In the genomic region with DNA sequence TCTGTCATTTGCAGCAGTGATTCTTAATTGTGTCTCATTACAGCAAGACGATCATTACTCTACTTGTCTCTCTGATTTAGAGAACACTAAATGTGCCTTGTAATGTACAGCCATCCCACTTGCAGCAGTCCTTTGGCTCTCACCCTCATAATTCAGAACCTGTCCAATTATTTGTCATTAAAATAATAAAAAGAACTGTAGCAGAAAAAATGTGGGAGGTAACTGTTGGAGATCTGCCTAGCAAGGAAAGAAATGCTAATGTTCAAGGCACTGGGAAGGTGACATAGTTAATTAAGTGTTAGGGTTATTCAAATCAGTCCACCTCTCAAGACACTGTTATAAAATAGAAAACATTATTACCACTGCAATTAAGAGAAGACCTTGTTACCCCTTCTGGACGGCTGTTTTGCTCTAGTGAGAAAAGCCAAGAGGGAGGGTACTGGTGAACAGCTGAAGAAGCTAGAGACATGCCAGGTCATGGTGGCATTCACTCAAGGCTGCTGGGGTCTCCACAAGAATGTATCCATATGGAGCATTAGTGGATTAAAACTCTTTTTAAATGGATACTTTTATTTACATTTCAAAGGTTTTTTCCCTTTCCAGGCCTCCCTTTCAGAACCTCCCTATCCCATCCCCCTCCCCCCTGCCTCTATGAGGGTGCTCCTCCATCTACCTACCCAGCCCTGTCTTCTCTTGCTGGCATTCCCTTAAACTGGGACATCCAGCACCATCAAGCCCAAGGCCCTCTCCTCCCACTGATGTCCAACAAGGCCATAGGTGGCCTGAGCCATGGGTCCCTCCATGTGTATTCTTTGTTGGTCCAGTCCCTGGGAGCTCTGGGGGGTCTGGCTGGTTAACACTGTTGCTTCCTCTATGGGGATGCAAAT, we compare ENCODE assay signal across 16 mouse cellular contexts.
DNase-seq lines count a peak whose midpoint lies in the region; ATAC-seq and TF ChIP-seq lines count a peak whose summit lies in the region.
"Had no signal": no experiment of that assay in that cellular context is flagged by ENCODE, and none has a peak within 500 bp of the region (broad histone marks: within the 10 kb centered on the region; RNA-seq: fewer than 3 reads in every experiment).

No protein-coding gene starts in this region.

- no peak overlapping the region for H3K27ac ChIP-seq in kidney, embryonic 16.5 days (ENCODE audit: low read length)
- no peak overlapping the region for H3K27ac ChIP-seq in forebrain, embryonic 16.5 days (ENCODE audit: low read length)
- no peak overlapping the region for H3K27ac ChIP-seq in neural tube, embryonic 14.5 days (ENCODE audit: low read depth, low read length)
- H3K27ac ChIP-seq: left cerebral cortex, adult 2 months; limb, embryonic 13.5 days; midbrain, embryonic 12.5 days had no signal

- no peaks in the 10 kb centered on the region for H3K4me1 ChIP-seq in kidney, embryonic 16.5 days (ENCODE audit: insufficient read depth, low read length)
- H3K4me1 ChIP-seq in forebrain, embryonic 16.5 days (replicated peaks; ENCODE audit: control insufficient read depth, insufficient read depth, low read length): no peaks in the 10 kb centered on the region
- no peaks in the 10 kb centered on the region for H3K4me1 ChIP-seq in neural tube, embryonic 14.5 days (ENCODE audit: control insufficient read depth, insufficient read depth, low read length)
- H3K4me1 ChIP-seq: limb, embryonic 13.5 days; midbrain, embryonic 12.5 days had no signal

- no peak overlapping the region for H3K4me3 ChIP-seq in kidney, embryonic 16.5 days (ENCODE audit: low read length)
- no peak overlapping the region for H3K4me3 ChIP-seq in forebrain, embryonic 16.5 days (replicated peaks; ENCODE audit: low read length)
- H3K4me3 ChIP-seq in neural tube, embryonic 14.5 days (ENCODE audit: low read depth, low read length): no peak overlapping the region
- H3K4me3 ChIP-seq: left cerebral cortex, adult 2 months; limb, embryonic 13.5 days; midbrain, embryonic 12.5 days had no signal

- no peak overlapping the region for H3K4me2 ChIP-seq in kidney, embryonic 16.5 days (replicated peaks; ENCODE audit: low read depth, low read length)
- no peak overlapping the region for H3K4me2 ChIP-seq in forebrain, embryonic 16.5 days (ENCODE audit: low read length)
- no peak overlapping the region for H3K4me2 ChIP-seq in neural tube, embryonic 14.5 days (ENCODE audit: low read depth, low read length)
- H3K4me2 ChIP-seq: heart, embryonic 11.5 days; limb, embryonic 13.5 days; midbrain, embryonic 12.5 days had no signal

- 20% methylated on average over 2 of the region's 2 CpGs for WGBS in kidney, embryonic 16.5 days
- WGBS in forebrain, embryonic 16.5 days: 14% methylated on average over 2 of the region's 2 CpGs
- WGBS in neural tube, embryonic 14.5 days: 36% methylated on average over 2 of the region's 2 CpGs

- H3K9ac ChIP-seq in kidney, embryonic 16.5 days (replicated peaks; ENCODE audit: low read length): no peak overlapping the region
- no peak overlapping the region for H3K9ac ChIP-seq in forebrain, embryonic 16.5 days (replicated peaks; ENCODE audit: low read depth, low read length)
- no peak overlapping the region for H3K9ac ChIP-seq in neural tube, embryonic 14.5 days (replicated peaks; ENCODE audit: low read depth, low read length)
- H3K9ac ChIP-seq: limb, embryonic 13.5 days; midbrain, embryonic 12.5 days had no signal

- no peak for TF ChIP-seq POLR2A in brain, embryonic 14.5 days (IDR thresholded peaks at IDR 0.05; ENCODE audit: borderline replicate concordance, extremely low read depth, insufficient read depth, insufficient read length, poor library complexity, severe bottlenecking)

- DNase-seq in kidney, postnatal 14 days: no peak
- DNase-seq in brain, embryonic 14.5 days (ENCODE audit: low read depth): peak; percentile 64
- DNase-seq in spleen, postnatal 14 days (ENCODE audit: low spot score in 2 of 2): no peak
- no peak for DNase-seq in ovary, adult 18-20 months (ENCODE audit: low spot score)
- DNase-seq: adrenal gland, adult 2 months; cerebellum, postnatal 14 days; heart, postnatal 36 days; kidney, adult 11 months; thymus, postnatal 36 days had no signal

- no peak for TF ChIP-seq CTCF in brain, embryonic 14.5 days (IDR thresholded peaks at IDR 0.05; ENCODE audit: borderline replicate concordance, extremely low read depth, insufficient read depth, insufficient read length)

- no peaks in the 10 kb centered on the region for H3K36me3 ChIP-seq in kidney, embryonic 16.5 days (ENCODE audit: insufficient read depth, low read length)
- H3K36me3 ChIP-seq in forebrain, embryonic 16.5 days (ENCODE audit: control insufficient read depth, insufficient read depth): no peaks in the 10 kb centered on the region
- H3K36me3 ChIP-seq in neural tube, embryonic 14.5 days (ENCODE audit: control insufficient read depth, insufficient read depth, low read length): no peaks in the 10 kb centered on the region
- H3K36me3 ChIP-seq: limb, embryonic 13.5 days; midbrain, embryonic 12.5 days had no signal

- no peaks in the 10 kb centered on the region for H3K9me3 ChIP-seq in kidney, embryonic 16.5 days (ENCODE audit: low read length)
- no peaks in the 10 kb centered on the region for H3K9me3 ChIP-seq in forebrain, embryonic 16.5 days (ENCODE audit: control insufficient read depth, low read length)
- H3K9me3 ChIP-seq in neural tube, embryonic 14.5 days (ENCODE audit: control insufficient read depth, low read length): no peaks in the 10 kb centered on the region
- H3K9me3 ChIP-seq: limb, embryonic 13.5 days; midbrain, embryonic 12.5 days had no signal

- peak; percentile 77 for ATAC-seq in kidney, embryonic 16.5 days (ENCODE audit: low FRiP score, low TSS enrichment)
- ATAC-seq in forebrain, embryonic 16.5 days: peak; percentile 90
- peak; percentile 88; the same call in 1 of the 2 replicates for ATAC-seq in neural tube, embryonic 14.5 days (ENCODE audit: low read depth)

- no peaks in the 10 kb centered on the region for H3K27me3 ChIP-seq in kidney, embryonic 16.5 days (ENCODE audit: insufficient read depth, low read length)
- H3K27me3 ChIP-seq in forebrain, embryonic 16.5 days (replicated peaks; ENCODE audit: control insufficient read depth, insufficient read depth, low read length): no peaks in the 10 kb centered on the region
- H3K27me3 ChIP-seq in neural tube, embryonic 14.5 days (ENCODE audit: control insufficient read depth, insufficient read depth, low read length): no peaks in the 10 kb centered on the region
- H3K27me3 ChIP-seq: limb, embryonic 13.5 days; midbrain, embryonic 12.5 days had no signal
